Mouse (Mus musculus): Measurements from ENCODE around the gene Mrpl12. TPM values are rescaled to one million over a fixed set of nuclear protein-coding genes. Genes with fewer than 3 reads are reported as not detected.

The Mrpl12 gene
- polyA plus RNA-seq, 1 experiment from 2014 or later, result 232 TPM

- no peaks in the 10 kb centered on the region for H3K27me3 ChIP-seq (ENCODE audit: control insufficient read depth, insufficient read depth, low read length)
- WGBS (ENCODE audit: insufficient replicate concordance), result 89% methylated on average over 5 of the region's 5 CpGs
- H3K36me3 ChIP-seq (ENCODE audit: control insufficient read depth, insufficient read depth, low read length), result peaks cover 15% of the 10 kb centered on the region
- no peak overlapping the region for H3K4me2 ChIP-seq
- no peak for ATAC-seq (replicated peaks; ENCODE audit: insufficient number of reproducible peaks, low FRiP score, low TSS enrichment)
- H3K27ac ChIP-seq (ENCODE audit: low read depth, low read length), result no peak overlapping the region
- no peaks in the 10 kb centered on the region for H3K9me3 ChIP-seq (replicated peaks; ENCODE audit: control insufficient read depth, low read length)
- peaks cover 21% of the 10 kb centered on the region for H3K4me1 ChIP-seq (ENCODE audit: control insufficient read depth, insufficient read depth, low read length)
- H3K9ac ChIP-seq (ENCODE audit: low read depth, low read length), result no peak overlapping the region
- H3K4me3 ChIP-seq (ENCODE audit: low read depth, low read length), result no peak overlapping the region
Measured at GRCm38 (mm10) chr11:120464365-120464764, 20.0 kb upstream of the Mrpl12 start.

GRCm38 (mm10) chr11:120465521-120465920, 18.9 kb upstream of the Mrpl12 start:
- H3K9me3 ChIP-seq (replicated peaks; ENCODE audit: control insufficient read depth, low read length), result no peaks in the 10 kb centered on the region
- H3K9ac ChIP-seq (ENCODE audit: low read depth, low read length), result no peak overlapping the region
- ATAC-seq (replicated peaks; ENCODE audit: insufficient number of reproducible peaks, low FRiP score, low TSS enrichment), result no peak
- peak overlapping the region; percentile 98; the same call in 1 of the 2 replicates for H3K4me2 ChIP-seq
- no peak overlapping the region for H3K27ac ChIP-seq (ENCODE audit: low read depth, low read length)
- no peaks in the 10 kb centered on the region for H3K27me3 ChIP-seq (ENCODE audit: control insufficient read depth, insufficient read depth, low read length)
- peaks cover 21% of the 10 kb centered on the region for H3K4me1 ChIP-seq (ENCODE audit: control insufficient read depth, insufficient read depth, low read length)
- no peak overlapping the region for H3K4me3 ChIP-seq (ENCODE audit: low read depth, low read length)
- 74% methylated on average over 4 of the region's 4 CpGs for WGBS (ENCODE audit: insufficient replicate concordance)
- H3K36me3 ChIP-seq (ENCODE audit: control insufficient read depth, insufficient read depth, low read length), result peaks cover 24% of the 10 kb centered on the region

- Histone ChIP-seq H3K9me3 (replicated peaks; ENCODE audit: control insufficient read depth, low read length) (no peaks in the 10 kb centered on the region), H3K27me3 (ENCODE audit: control insufficient read depth, insufficient read depth, low read length) (no peaks in the 10 kb centered on the region), H3K4me2 (peak within 1 kb of the TSS; percentile 98), H3K36me3 (ENCODE audit: control insufficient read depth, insufficient read depth, low read length) (peaks cover 26% of the 10 kb centered on the region), H3K9ac (ENCODE audit: low read depth, low read length) (peak within 1 kb of the TSS; percentile 89), H3K27ac (ENCODE audit: low read depth, low read length) (peak within 1 kb of the TSS; percentile 68), H3K4me3 (ENCODE audit: low read depth, low read length) (peak within 1 kb of the TSS; percentile 92), H3K4me1 (ENCODE audit: control insufficient read depth, insufficient read depth, low read length) (peaks cover 21% of the 10 kb centered on the region)
- peak; percentile 99 for ATAC-seq (replicated peaks; ENCODE audit: insufficient number of reproducible peaks, low FRiP score, low TSS enrichment)
- WGBS (ENCODE audit: insufficient replicate concordance), result under 1% methylated on average over 53 of the region's 54 CpGs
Measured at GRCm38 (mm10) chr11:120467051-120467735, 17.2 kb upstream of the Mrpl12 start, which contains the start of gene Arl16. TSS of gene Arl16 (minus strand) at chr11:120467607.

- Histone ChIP-seq H3K4me3 (ENCODE audit: low read depth, low read length) (peak overlapping the region; percentile 92), H3K27me3 (ENCODE audit: control insufficient read depth, insufficient read depth, low read length) (no peaks in the 10 kb centered on the region), H3K9ac (ENCODE audit: low read depth, low read length) (peak overlapping the region; percentile 80), H3K27ac (ENCODE audit: low read depth, low read length) (no peak overlapping the region), H3K4me1 (ENCODE audit: control insufficient read depth, insufficient read depth, low read length) (peaks cover 21% of the 10 kb centered on the region), H3K9me3 (replicated peaks; ENCODE audit: control insufficient read depth, low read length) (no peaks in the 10 kb centered on the region), H3K36me3 (ENCODE audit: control insufficient read depth, insufficient read depth, low read length) (peaks cover 26% of the 10 kb centered on the region), H3K4me2 (peak overlapping the region; percentile 84)
- WGBS (ENCODE audit: insufficient replicate concordance), result 2% methylated on average over 31 of the region's 33 CpGs
- ATAC-seq (replicated peaks; ENCODE audit: insufficient number of reproducible peaks, low FRiP score, low TSS enrichment), result peak; percentile 58
Measured at GRCm38 (mm10) chr11:120467736-120468092, 16.7 kb upstream of the Mrpl12 start.

GRCm38 (mm10) chr11:120472052-120472451, 12.4 kb upstream of the Mrpl12 start:
- no peak overlapping the region for H3K27ac ChIP-seq (ENCODE audit: low read depth, low read length)
- H3K9me3 ChIP-seq (replicated peaks; ENCODE audit: control insufficient read depth, low read length), result no peaks in the 10 kb centered on the region
- peaks cover 8% of the 10 kb centered on the region for H3K4me1 ChIP-seq (ENCODE audit: control insufficient read depth, insufficient read depth, low read length)
- no peak overlapping the region for H3K4me2 ChIP-seq
- H3K27me3 ChIP-seq (ENCODE audit: control insufficient read depth, insufficient read depth, low read length), result no peaks in the 10 kb centered on the region
- H3K36me3 ChIP-seq (ENCODE audit: control insufficient read depth, insufficient read depth, low read length), result peaks cover 44% of the 10 kb centered on the region
- H3K9ac ChIP-seq (ENCODE audit: low read depth, low read length), result no peak overlapping the region
- H3K4me3 ChIP-seq (ENCODE audit: low read depth, low read length), result no peak overlapping the region
- WGBS (ENCODE audit: insufficient replicate concordance), result 98% methylated on average over 6 of the region's 6 CpGs
- ATAC-seq (replicated peaks; ENCODE audit: insufficient number of reproducible peaks, low FRiP score, low TSS enrichment), result no peak

- Histone ChIP-seq H3K27me3 (ENCODE audit: control insufficient read depth, insufficient read depth, low read length) (no peaks in the 10 kb centered on the region), H3K4me3 (ENCODE audit: low read depth, low read length) (peak overlapping the region; percentile 80), H3K27ac (ENCODE audit: low read depth, low read length) (no peak overlapping the region), H3K9ac (ENCODE audit: low read depth, low read length) (peak overlapping the region; percentile 96), H3K36me3 (ENCODE audit: control insufficient read depth, insufficient read depth, low read length) (peaks cover 48% of the 10 kb centered on the region), H3K4me1 (ENCODE audit: control insufficient read depth, insufficient read depth, low read length) (peaks cover 14% of the 10 kb centered on the region), H3K4me2 (peak overlapping the region; percentile 74), H3K9me3 (replicated peaks; ENCODE audit: control insufficient read depth, low read length) (no peaks in the 10 kb centered on the region)
- no peak for ATAC-seq (replicated peaks; ENCODE audit: insufficient number of reproducible peaks, low FRiP score, low TSS enrichment)
- WGBS (ENCODE audit: insufficient replicate concordance), result 83% methylated on average over 7 of the region's 7 CpGs
Measured at GRCm38 (mm10) chr11:120483448-120483934, 922 bp upstream of the Mrpl12 start.

GRCm38 (mm10) chr11:120485251-120485650, 838 bp downstream of the Mrpl12 start:
- peak overlapping the region; percentile 80 for H3K4me3 ChIP-seq (ENCODE audit: low read depth, low read length)
- WGBS (ENCODE audit: insufficient replicate concordance), result 8% methylated on average over 10 of the region's 10 CpGs
- H3K27me3 ChIP-seq (ENCODE audit: control insufficient read depth, insufficient read depth, low read length), result no peaks in the 10 kb centered on the region
- peak overlapping the region; percentile 96 for H3K9ac ChIP-seq (ENCODE audit: low read depth, low read length)
- peaks cover 18% of the 10 kb centered on the region for H3K4me1 ChIP-seq (ENCODE audit: control insufficient read depth, insufficient read depth, low read length)
- H3K9me3 ChIP-seq (replicated peaks; ENCODE audit: control insufficient read depth, low read length), result no peaks in the 10 kb centered on the region
- H3K27ac ChIP-seq (ENCODE audit: low read depth, low read length), result peak overlapping the region; percentile 61
- peaks cover 44% of the 10 kb centered on the region for H3K36me3 ChIP-seq (ENCODE audit: control insufficient read depth, insufficient read depth, low read length)
- H3K4me2 ChIP-seq, result peak overlapping the region; percentile 74
- no peak for ATAC-seq (replicated peaks; ENCODE audit: insufficient number of reproducible peaks, low FRiP score, low TSS enrichment)

- no peak for ATAC-seq (replicated peaks; ENCODE audit: insufficient number of reproducible peaks, low FRiP score, low TSS enrichment)
- no peaks in the 10 kb centered on the region for H3K9me3 ChIP-seq (replicated peaks; ENCODE audit: control insufficient read depth, low read length)
- no peak overlapping the region for H3K27ac ChIP-seq (ENCODE audit: low read depth, low read length)
- no peaks in the 10 kb centered on the region for H3K27me3 ChIP-seq (ENCODE audit: control insufficient read depth, insufficient read depth, low read length)
- H3K9ac ChIP-seq (ENCODE audit: low read depth, low read length), result no peak overlapping the region
- peaks cover 33% of the 10 kb centered on the region for H3K4me1 ChIP-seq (ENCODE audit: control insufficient read depth, insufficient read depth, low read length)
- H3K36me3 ChIP-seq (ENCODE audit: control insufficient read depth, insufficient read depth, low read length), result peaks cover 25% of the 10 kb centered on the region
- WGBS (ENCODE audit: insufficient replicate concordance), result 76% methylated on average over 4 of the region's 4 CpGs
- H3K4me2 ChIP-seq, result no peak overlapping the region
- H3K4me3 ChIP-seq (ENCODE audit: low read depth, low read length), result no peak overlapping the region
Measured at GRCm38 (mm10) chr11:120488516-120488915, 4.1 kb downstream of the Mrpl12 start.

Data from heart, embryonic 11.5 days (tissue).